Mouse (Mus musculus): ENCODE measurements around the gene Mogat2.

DNA sequence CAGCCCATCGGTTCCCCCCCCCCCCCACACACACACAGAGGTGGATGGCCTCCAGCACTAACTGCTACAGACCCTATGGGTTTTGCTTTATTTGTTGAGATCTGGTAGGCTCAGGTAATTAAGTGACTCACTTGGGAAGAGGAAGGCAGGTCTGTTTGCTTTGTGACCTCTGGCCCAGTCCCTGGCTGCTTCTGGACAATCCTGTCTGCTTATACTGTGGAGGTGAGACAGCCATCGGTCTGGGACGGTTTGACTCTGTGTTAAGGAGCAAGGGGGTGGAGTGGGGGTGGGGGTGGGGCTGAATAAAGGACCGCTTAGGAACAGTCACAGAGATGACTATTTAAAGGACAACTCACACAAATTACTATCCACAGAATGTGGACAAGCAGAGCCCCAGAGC, 38.1 kb downstream of the Mogat2 start:
- TF ChIP-seq CTCF (IDR thresholded peaks at IDR 0.05; ENCODE audit: low read depth, low read length): no peak
- TF ChIP-seq POLR2AphosphoS5 (IDR thresholded peaks at IDR 0.05; ENCODE audit: insufficient replicate concordance, low read depth, low read length): no peak
- no peak for TF ChIP-seq TAL1 (conservative IDR thresholded peaks at IDR 0.05; ENCODE audit: low read depth, low read length)
- no peak for TF ChIP-seq GATA1 (IDR thresholded peaks at IDR 0.05; ENCODE audit: borderline replicate concordance, low read length)

All from G1E (cell line).